In genomic region chr9:91364971-91365501, GRCm38 (mm10) we compare ENCODE assay signal across 8 mouse cellular contexts. TPM values are rescaled to one million over a fixed set of nuclear protein-coding genes. Genes with fewer than 3 reads are reported as not detected.
DNase-seq lines count a peak whose midpoint lies in the region; ATAC-seq and TF ChIP-seq lines count a peak whose summit lies in the region.

No protein-coding gene starts in this region.

- no peaks in the 10 kb centered on the region for H3K9me3 ChIP-seq in ES-E14 (ENCODE audit: control insufficient read depth, insufficient read depth, low read depth, low read length)
- no peaks in the 10 kb centered on the region for H3K9me3 ChIP-seq in liver, embryonic 11.5 days (ENCODE audit: control insufficient read depth, low read length)
- no peaks in the 10 kb centered on the region for H3K9me3 ChIP-seq in stomach, embryonic 15.5 days

- peaks cover 98% of the 10 kb centered on the region for H3K27me3 ChIP-seq in liver, embryonic 11.5 days (replicated peaks; ENCODE audit: control insufficient read depth, insufficient read depth, low read length)
- H3K27me3 ChIP-seq in stomach, embryonic 15.5 days (replicated peaks) = peaks cover 84% of the 10 kb centered on the region

- H3K27ac ChIP-seq in ES-E14 (ENCODE audit: insufficient read depth, low read depth, low read length, poor library complexity, severe bottlenecking) = no peak overlapping the region
- peak overlapping the region; percentile 34; the same call in 1 of the 2 replicates for H3K27ac ChIP-seq in embryonic fibroblast, embryonic 13.5 days (ENCODE audit: insufficient read depth, low read length)
- H3K27ac ChIP-seq in liver, embryonic 11.5 days (ENCODE audit: low read depth, low read length) = no peak overlapping the region
- no peak overlapping the region for H3K27ac ChIP-seq in stomach, embryonic 15.5 days

- WGBS in liver, embryonic 11.5 days = under 1% methylated on average over 42 of the region's 42 CpGs
- WGBS in stomach, embryonic 15.5 days = 1% methylated on average over 42 of the region's 42 CpGs

- no peak overlapping the region for H3K9ac ChIP-seq in ES-E14 (ENCODE audit: insufficient read depth, low read depth, low read length, poor library complexity, severe bottlenecking)
- no peak overlapping the region for H3K9ac ChIP-seq in liver, embryonic 11.5 days (ENCODE audit: low read depth, low read length)
- no peak overlapping the region for H3K9ac ChIP-seq in stomach, embryonic 15.5 days

- H3K4me2 ChIP-seq in liver, embryonic 11.5 days = peak overlapping the region; percentile 26
- peak overlapping the region; percentile 44 for H3K4me2 ChIP-seq in stomach, embryonic 15.5 days

- no peak for TF ChIP-seq POLR2A in embryonic fibroblast, embryonic 13.5 days (IDR thresholded peaks at IDR 0.05; ENCODE audit: low read depth, low read length)

- H3K4me3 ChIP-seq in ES-E14 (ENCODE audit: insufficient read depth in 1 of 2, low read depth in 1 of 2, low read length in 2 of 2, poor library complexity in 1 of 2, severe bottlenecking in 1 of 2) = peak overlapping the region; percentile 26 to 32; a peak in 3 of 4 replicates
- peak overlapping the region; percentile 38 for H3K4me3 ChIP-seq in embryonic fibroblast, embryonic 13.5 days (ENCODE audit: insufficient read depth, low read length)
- no peak overlapping the region for H3K4me3 ChIP-seq in liver, embryonic 11.5 days (ENCODE audit: low read depth, low read length)
- H3K4me3 ChIP-seq in stomach, embryonic 15.5 days (replicated peaks) = peak overlapping the region; percentile 24

- H3K4me1 ChIP-seq in ES-E14 (ENCODE audit: control insufficient read depth in 2 of 2, insufficient read depth in 2 of 2, low read length in 2 of 2, poor library complexity in 1 of 2) = peaks cover 0 to 3% of the 10 kb centered on the region in 2 experiments; a peak in 1 of 4 replicates
- no peaks in the 10 kb centered on the region for H3K4me1 ChIP-seq in embryonic fibroblast, embryonic 13.5 days (ENCODE audit: control insufficient read depth, insufficient read depth, low read length)
- no peaks in the 10 kb centered on the region; the same call in 1 of the 2 replicates for H3K4me1 ChIP-seq in liver, embryonic 11.5 days (replicated peaks; ENCODE audit: control insufficient read depth, insufficient read depth, low read length)
- peaks cover 15% of the 10 kb centered on the region for H3K4me1 ChIP-seq in stomach, embryonic 15.5 days

- DNase-seq in adrenal gland, adult 2 months = peak; percentile 8
- no peak for DNase-seq in adrenal gland, adult 18-20 months (ENCODE audit: low spot score in 2 of 2)
- no peak for DNase-seq in ES-E14 (ENCODE audit: low read depth, low spot score)
- no peak for DNase-seq in liver, embryonic 11.5 days (ENCODE audit: low spot score)
- DNase-seq in adrenal gland, adult 8-10 months = no peak
- DNase-seq in right cerebral cortex, postnatal 25 days = no peak

- no peak for TF ChIP-seq CTCF in embryonic fibroblast, embryonic 13.5 days (IDR thresholded peaks at IDR 0.05; ENCODE audit: borderline replicate concordance, insufficient read depth, low read length)

- peak; percentile 44 for ATAC-seq in liver, embryonic 11.5 days (replicated peaks; ENCODE audit: low FRiP score)
- peak; percentile 50; the same call in 1 of the 2 replicates for ATAC-seq in stomach, embryonic 15.5 days (ENCODE audit: insufficient read depth, low FRiP score, low read depth)

- H3K36me3 ChIP-seq in ES-E14 (ENCODE audit: control insufficient read depth, insufficient read depth, low read length, poor library complexity, severe bottlenecking) = no peaks in the 10 kb centered on the region
- no peaks in the 10 kb centered on the region for H3K36me3 ChIP-seq in liver, embryonic 11.5 days (ENCODE audit: control insufficient read depth, insufficient read depth, low read length)
- H3K36me3 ChIP-seq in stomach, embryonic 15.5 days = no peaks in the 10 kb centered on the region

- in situ Hi-C loops in ES-E14 (cut with MboI; ENCODE audit: low sequenced_read_pairs in 2 of 2, unreplicated experiment in 2 of 2) = loop anchor here (10.0 to 25.0 kb wide), 2 partner anchors 1453 to 1460 kb away; partner anchors contain the start of gene Rasgrf1 (in 2 of the 2)

TF ChIP-seq in ES-E14, 5 proteins besides CTCF, POLR2A, EP300 and RAD21:
- TF ChIP-seq MAFK (IDR thresholded peaks at IDR 0.05; ENCODE audit: insufficient read depth, low read depth, low read length) (no peak), HCFC1 (IDR thresholded peaks at IDR 0.05; ENCODE audit: borderline replicate concordance, insufficient read depth, low read length) (0 out of 2 replicates have a peak, but pooled peaks have one; percentile 9), ZNF384 (IDR thresholded peaks at IDR 0.05; ENCODE audit: low read depth, low read length) (no peak)

RNA-seq across cellular contexts. Expression of gene Zic1, which starts 0.6 kb away (rescaled TPM):
- not detected for total RNA-seq in adrenal gland, adult 2 months (2021)
- polyA plus RNA-seq in adrenal gland, adult 2 months (2012; rRNA removed) = 0.08 TPM in 1 of 2 replicates, not detected in the other
- total RNA-seq in adrenal gland, adult 18-20 months (2021) = not detected
- 0.32 and 0.36 TPM in 2 replicates for total RNA-seq in ES-E14 (2012; rRNA removed)
- 4.0 and 8.9 TPM in 2 replicates for polyA plus RNA-seq in embryonic fibroblast, embryonic 13.5 days (2011; ENCODE audit: insufficient read length, low read depth, missing spikeins)
- polyA plus RNA-seq in liver, embryonic 11.5 days (2014; fragmentation: Nextera tagmentation; extraction: Ambion mirVana) = 0.04 and 0.06 TPM in 2 replicates
- polyA plus RNA-seq in stomach, embryonic 15.5 days (2015; fragmentation: Nextera tagmentation; extraction: Ambion mirVana) = 0.04 TPM in 1 of 2 replicates, not detected in the other
- under 1 TPM in 1 of 4 experiments, not detected in 3; 0.28 TPM for total RNA-seq in adrenal gland, adult 8-10 months (2022)

RNA-seq across cellular contexts. Expression of gene Zic4, which starts 2.8 kb away (rescaled TPM):
- total RNA-seq in adrenal gland, adult 2 months (2021) = not detected
- not detected in 2 replicates for polyA plus RNA-seq in adrenal gland, adult 2 months (2012; rRNA removed)
- total RNA-seq in adrenal gland, adult 18-20 months (2021) = not detected
- total RNA-seq in ES-E14 (2012; rRNA removed) = not detected in 2 replicates
- polyA plus RNA-seq in embryonic fibroblast, embryonic 13.5 days (2011; ENCODE audit: insufficient read length, low read depth, missing spikeins) = 1.6 and 2.6 TPM in 2 replicates
- polyA plus RNA-seq in liver, embryonic 11.5 days (2014; fragmentation: Nextera tagmentation; extraction: Ambion mirVana) = not detected in 2 replicates
- 0.06 TPM in 1 of 2 replicates, not detected in the other for polyA plus RNA-seq in stomach, embryonic 15.5 days (2015; fragmentation: Nextera tagmentation; extraction: Ambion mirVana)
- not detected for total RNA-seq in adrenal gland, adult 8-10 months (2022)
